Mouse (Mus musculus) cerebellum, adult 2 months (tissue): Measurements from ENCODE around the gene Card14.

Experiments
- CTCF ChIP-seq: fragments of 200-500 bp; IDR thresholded peaks from 2 replicates; pipeline ENCODE4 v1.5.1; 2011; ENCODE audit warnings: low read depth, mild to moderate bottlenecking, control low read depth, low read length, moderate library complexity, borderline replicate concordance; ENCODE audit not compliant: insufficient read depth
- POLR2A ChIP-seq: fragments of 200-500 bp; IDR thresholded peaks from 2 replicates; pipeline ENCODE4 v1.6.1; 2011; ENCODE audit warnings: low read length, control low read depth, borderline replicate concordance; ENCODE audit not compliant: insufficient read depth

- TF ChIP-seq POLR2A: no peak
- TF ChIP-seq CTCF: no peak
Measured at GRCm38 (mm10) chr11:119384904-119385303, 77.3 kb downstream of the Card14 start.
